Mouse (Mus musculus) thymus, postnatal 36 days (tissue): ENCODE results near the gene Slc13a1.

Experiments
- DNase-seq, 2 experiments: peaks; one replicate each; pipeline ENCODE4 v3.0.0; 2022; ENCODE audit warnings: mixed read lengths in 2 of 2

The Slc13a1 gene

DNA sequence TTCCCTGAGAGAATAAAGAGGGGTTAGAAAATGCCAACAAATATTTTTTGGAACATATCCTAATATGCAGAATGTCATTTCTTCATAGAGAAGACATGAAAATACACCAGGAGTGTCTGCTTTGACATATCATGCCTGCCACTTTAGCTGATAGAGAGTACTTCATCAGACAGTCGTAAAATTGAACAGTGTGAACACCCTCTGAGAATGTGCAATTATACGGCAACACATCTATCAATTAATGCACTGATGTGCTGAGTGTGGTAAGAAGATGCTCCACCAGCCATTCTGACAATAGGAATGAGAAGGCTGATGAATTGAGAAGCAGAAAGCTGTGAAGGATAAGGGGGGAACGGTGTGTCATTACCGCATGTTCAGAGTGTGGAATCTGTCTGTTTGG, 95.1 kb downstream of the Slc13a1 start:
- no peak for DNase-seq

DNA sequence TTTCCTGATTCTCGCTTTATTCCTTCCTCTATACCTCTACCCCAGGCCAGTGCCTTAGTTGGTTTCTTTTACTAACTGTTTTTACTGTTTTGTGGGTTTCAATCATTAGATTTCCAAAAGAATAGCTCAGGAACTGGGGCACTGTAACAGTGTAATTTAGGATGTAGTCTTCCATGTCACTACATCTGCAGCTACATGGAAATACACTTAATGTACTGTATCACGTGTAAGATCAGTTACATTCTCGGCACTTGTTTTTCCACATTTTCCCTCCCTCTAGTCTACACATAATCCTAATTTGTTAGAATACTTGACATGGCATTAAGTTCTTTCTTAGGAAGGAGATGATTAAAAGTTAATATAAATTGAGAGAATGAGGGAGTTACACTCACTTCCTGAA, 108.1 kb downstream of the Slc13a1 start:
- DNase-seq, result no peak

DNA sequence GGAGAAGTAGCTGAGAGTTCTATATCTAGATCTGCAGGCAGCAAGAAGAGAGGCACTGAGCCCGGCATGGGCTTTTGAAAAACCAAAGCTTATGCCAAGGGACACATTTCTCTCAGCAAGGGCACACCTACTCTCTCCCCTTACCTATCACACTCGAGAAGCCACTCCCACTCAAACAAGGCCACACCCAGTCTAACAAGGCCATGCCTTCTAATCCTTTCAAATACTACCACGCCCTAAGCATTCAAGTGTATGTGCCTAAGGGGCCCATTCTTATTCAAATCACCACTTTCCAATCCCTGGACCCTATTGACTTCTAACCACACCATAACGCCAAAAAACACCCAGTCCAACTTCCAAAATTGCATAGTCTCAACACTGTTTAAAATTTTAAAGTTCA, 112.8 kb downstream of the Slc13a1 start:
- DNase-seq, result no peak

GRCm38 (mm10) chr6:24054086-24054710, 113.7 kb downstream of the Slc13a1 start:
- DNase-seq, result no peak

DNA sequence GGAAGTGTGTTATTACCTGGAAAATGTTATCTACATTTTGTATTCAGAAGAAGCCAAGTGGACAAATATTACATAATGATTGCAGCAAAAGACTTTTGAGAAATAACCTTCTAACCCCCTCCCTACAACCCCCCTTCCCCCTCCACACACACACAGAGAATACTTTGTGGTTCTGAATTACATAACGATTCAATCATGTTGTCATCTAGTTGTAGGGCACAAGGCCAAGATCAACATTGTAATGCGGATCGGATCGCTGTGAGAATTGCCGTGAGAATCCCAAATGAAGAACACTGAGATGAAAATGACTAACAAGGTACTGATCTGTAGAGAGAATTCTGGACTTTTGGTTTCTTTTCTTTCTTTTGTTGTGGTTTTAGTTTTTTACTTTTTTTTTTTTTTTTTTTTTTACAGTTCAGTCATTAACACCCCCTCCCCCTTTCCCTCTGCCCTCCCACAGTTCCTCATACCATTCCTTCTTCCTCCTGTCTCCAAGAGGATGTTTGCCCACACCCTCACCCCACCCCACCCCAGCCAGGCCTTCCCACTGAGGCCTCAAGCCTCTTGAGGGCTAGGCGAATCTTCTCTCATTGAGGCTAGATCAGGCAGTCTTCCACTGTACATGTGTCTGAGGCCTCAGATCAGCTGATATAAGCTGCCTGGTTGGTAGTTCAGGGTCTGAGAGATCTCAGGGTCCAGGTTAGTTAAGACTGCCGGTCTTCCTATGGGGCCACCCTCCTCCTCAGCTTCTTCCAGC, 120.7 kb downstream of the Slc13a1 start:
- DNase-seq, result no peak

DNA sequence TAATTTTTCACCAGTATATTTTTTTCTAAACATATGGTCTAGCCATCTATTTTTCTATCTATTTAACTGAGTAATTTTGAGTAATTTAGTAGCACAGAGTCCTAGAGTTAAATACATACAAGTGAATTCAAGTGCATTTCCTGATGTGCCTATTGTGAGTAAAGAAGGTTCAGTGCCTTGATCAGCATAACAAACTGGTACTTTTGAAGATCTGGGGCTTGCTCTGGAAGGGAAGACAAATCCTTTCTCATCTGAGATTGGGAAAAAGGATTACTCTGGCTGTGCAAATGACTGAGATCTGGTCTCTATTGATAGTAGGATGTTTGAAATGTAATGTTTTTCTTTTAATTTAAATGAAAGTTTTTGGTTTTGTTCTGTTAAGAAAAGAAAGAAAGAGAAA, 124.4 kb downstream of the Slc13a1 start:
- no peak for DNase-seq
